Mouse (Mus musculus): ENCODE results near the gene Opn1sw. TPM values are rescaled to one million over a fixed set of nuclear protein-coding genes. Genes with fewer than 3 reads are reported as not detected.

Gene Opn1sw
- polyA plus RNA-seq, 1 experiment: 0.24 TPM

DNA sequence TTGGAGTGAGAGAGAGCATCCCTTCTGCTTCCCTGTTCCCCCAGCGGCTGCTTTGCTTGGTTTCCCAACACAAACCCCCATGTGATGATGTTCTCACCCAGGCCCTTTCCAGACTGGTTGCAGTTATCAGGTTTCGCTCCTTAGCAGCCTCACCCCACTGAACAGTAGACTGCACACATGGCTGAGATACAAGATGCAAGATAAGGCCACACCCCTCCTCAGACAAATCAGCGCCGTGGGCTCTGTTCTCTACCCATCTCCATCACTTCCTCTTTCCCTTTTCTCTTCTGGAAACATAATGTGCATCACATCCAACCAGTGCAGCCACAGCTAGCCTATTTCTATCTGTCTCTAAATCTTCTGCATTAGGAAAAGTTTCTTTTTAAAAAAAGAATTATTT lies 58.8 kb downstream of the Opn1sw start:
- WGBS: 33% methylated on average over 4 of the region's 4 CpGs
- TF ChIP-seq CTCF (IDR thresholded peaks at IDR 0.05; ENCODE audit: extremely low read depth, insufficient read length, insufficient replicate concordance, low read depth, low read length) (no peak), POLR2A (IDR thresholded peaks at IDR 0.05; ENCODE audit: low read depth, low read length) (no peak)
- no peaks in the 10 kb centered on the region for H3K36me3 ChIP-seq (ENCODE audit: control insufficient read depth, insufficient read depth, low read length)
- H3K4me1 ChIP-seq (ENCODE audit: control insufficient read depth, insufficient read depth, insufficient read length, low read length): no peaks in the 10 kb centered on the region
- no peak overlapping the region for H3K27ac ChIP-seq (ENCODE audit: insufficient read depth, low read depth, low read length)
- no peak overlapping the region for H3K4me3 ChIP-seq (ENCODE audit: low read depth, low read length)
- no peaks in the 10 kb centered on the region for H3K27me3 ChIP-seq (ENCODE audit: control insufficient read depth, insufficient read depth, low read length)

DNA sequence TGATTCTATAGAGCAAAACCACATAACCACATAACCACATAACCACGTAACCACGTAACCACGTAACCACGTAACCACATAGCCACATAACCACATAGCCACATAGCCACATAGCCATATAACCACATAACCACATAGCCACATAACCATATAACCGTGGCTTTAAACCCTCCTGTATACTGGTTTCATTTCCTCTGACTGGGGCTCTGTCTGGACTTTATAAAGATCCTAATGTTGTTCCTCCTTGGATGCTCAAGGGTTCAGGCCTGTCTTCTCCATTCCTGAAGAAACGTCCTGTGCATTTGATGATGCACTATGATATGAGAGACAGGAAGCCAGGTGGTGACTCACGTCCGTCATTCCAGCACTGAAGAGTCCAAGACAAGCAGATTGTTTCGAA lies 61.3 kb downstream of the Opn1sw start:
- H3K27me3 ChIP-seq (ENCODE audit: control insufficient read depth, insufficient read depth, low read length): no peaks in the 10 kb centered on the region
- H3K36me3 ChIP-seq (ENCODE audit: control insufficient read depth, insufficient read depth, low read length): no peaks in the 10 kb centered on the region
- H3K27ac ChIP-seq (ENCODE audit: insufficient read depth, low read depth, low read length): no peak overlapping the region
- no peak overlapping the region for H3K4me3 ChIP-seq (ENCODE audit: low read depth, low read length)
- TF ChIP-seq CTCF (IDR thresholded peaks at IDR 0.05; ENCODE audit: extremely low read depth, insufficient read length, insufficient replicate concordance, low read depth, low read length): no peak
- TF ChIP-seq POLR2A (IDR thresholded peaks at IDR 0.05; ENCODE audit: low read depth, low read length): no peak
- WGBS: 77% methylated on average over 9 of the region's 9 CpGs
- H3K4me1 ChIP-seq (ENCODE audit: control insufficient read depth, insufficient read depth, insufficient read length, low read length): no peaks in the 10 kb centered on the region

Other genes starting within 250 kb of the Opn1sw start
- gene Rbm28, start 223.5 kb downstream of the Opn1sw start, polyA plus RNA-seq (2012; rRNA removed): 0.90 and 1.2 TPM in 2 replicates
- gene Prrt4, start 208.9 kb downstream of the Opn1sw start, polyA plus RNA-seq (2012; rRNA removed): 0.17 and 0.22 TPM in 2 replicates
- 15.0 and 15.6 TPM in 2 replicates for gene Impdh1, start 172.1 kb downstream of the Opn1sw start, polyA plus RNA-seq (2012; rRNA removed)
- gene Hilpda, start 116.0 kb downstream of the Opn1sw start, polyA plus RNA-seq (2012; rRNA removed): 5.5 and 5.8 TPM in 2 replicates
- gene Fam71f2, start 108.9 kb downstream of the Opn1sw start, polyA plus RNA-seq (2012; rRNA removed): 0.20 and 1.3 TPM in 2 replicates
- not detected in 2 replicates for gene Fam71f1, start 69.3 kb downstream of the Opn1sw start, polyA plus RNA-seq (2012; rRNA removed)
- 12.2 and 19.3 TPM in 2 replicates for gene Calu, start 40.4 kb downstream of the Opn1sw start, polyA plus RNA-seq (2012; rRNA removed)
- gene Ccdc136, start 7.8 kb upstream of the Opn1sw start, polyA plus RNA-seq (2012; rRNA removed): 0.74 and 1.8 TPM in 2 replicates
- 5.9 and 7.9 TPM in 2 replicates for gene Flnc, start 44.8 kb upstream of the Opn1sw start, polyA plus RNA-seq (2012; rRNA removed)
- gene Atp6v1f, start 79.2 kb upstream of the Opn1sw start, polyA plus RNA-seq (2012; rRNA removed): 108 and 205 TPM in 2 replicates
- 0.20 and 0.22 TPM in 2 replicates for gene Atp6v1fnb, start 83.0 kb upstream of the Opn1sw start, polyA plus RNA-seq (2012; rRNA removed)
- gene Kcp, start 119.5 kb upstream of the Opn1sw start, polyA plus RNA-seq (2012; rRNA removed): 3.0 and 3.4 TPM in 2 replicates
- 11.9 and 14.9 TPM in 2 replicates for gene Irf5, start 138.2 kb upstream of the Opn1sw start, polyA plus RNA-seq (2012; rRNA removed)
- gene Tnpo3, start 221.4 kb upstream of the Opn1sw start, polyA plus RNA-seq (2012; rRNA removed): 6.4 and 16.9 TPM in 2 replicates